Mouse (Mus musculus) cerebellum, adult 2 months (tissue): ENCODE data around the gene Phf21b. TPM values are rescaled to one million over a fixed set of nuclear protein-coding genes. Genes with fewer than 3 reads are reported as not detected.
"Not testable (repeated sequence)": the region's sequence is repeated elsewhere in the genome, so short reads cannot be mapped to it uniquely, and the experiment has no call there.

ENCODE experiments used
- DNase-seq, 2 experiments: peaks; one replicate each; pipeline ENCODE4 v3.0.0; 2021
- H3K27ac ChIP-seq: fragments of 200-500 bp; 2 replicates; pipeline ENCODE4 v1.5.1; 2012; ENCODE audit warnings: low read length, control low read depth, inconsistent platforms; ENCODE audit not compliant: insufficient read depth
- H3K27me3 ChIP-seq: fragments of 200-500 bp; 2 replicates; pipeline ENCODE4 v1.6.1; 2012; ENCODE audit warnings: inconsistent platforms, mild to moderate bottlenecking, low read length, moderate library complexity; ENCODE audit not compliant: control insufficient read depth, insufficient read depth
- H3K4me1 ChIP-seq: fragments of 200-500 bp; 2 replicates; pipeline ENCODE4 v1.6.1; 2011; ENCODE audit warnings: low read length; ENCODE audit not compliant: control insufficient read depth, insufficient read depth
- H3K4me3 ChIP-seq: fragments of 200-500 bp; replicated peaks from 2 replicates; pipeline ENCODE3; 2011; ENCODE audit warnings: mild to moderate bottlenecking, low read depth, low read length, control low read depth; ENCODE audit not compliant: insufficient read depth
- CTCF ChIP-seq: fragments of 200-500 bp; IDR thresholded peaks from 2 replicates; pipeline ENCODE4 v1.5.1; 2011; ENCODE audit warnings: low read depth, mild to moderate bottlenecking, control low read depth, low read length, moderate library complexity, borderline replicate concordance; ENCODE audit not compliant: insufficient read depth
- POLR2A ChIP-seq: fragments of 200-500 bp; IDR thresholded peaks from 2 replicates; pipeline ENCODE4 v1.6.1; 2011; ENCODE audit warnings: low read length, control low read depth, borderline replicate concordance; ENCODE audit not compliant: insufficient read depth
- WGBS: fragments of 180-500 bp; shearing (Covaris S2); methylation state at CpG from one replicate; pipeline ENCODE4 v1.1.7; 2018; 5-methylcytosine and 5-hydroxymethylcytosine counted together
- polyA plus RNA-seq: library from polyadenylated mRNA; depleted of rRNA; stranded (reverse); fragments of >200 nt; gene quantifications from 2 replicates; pipeline ENCODE4 v1.2.3, GENCODE M21; 2012; rRNA removed

Gene Phf21b
- 36.5 and 37.1 TPM in 2 replicates for polyA plus RNA-seq

- TF ChIP-seq POLR2A: peak; percentile 84; the same call in 1 of the 2 replicates
- no peak for TF ChIP-seq CTCF
- peak within 1 kb of the TSS; percentile 96 for H3K4me3 ChIP-seq
- DNase-seq: peak; percentile 92
- no peaks in the 10 kb centered on the region for H3K27me3 ChIP-seq
- WGBS: under 1% methylated on average over 76 of the region's 76 CpGs
- peaks cover 9% of the 10 kb centered on the region; the same call in 1 of the 2 replicates for H3K4me1 ChIP-seq
- H3K27ac ChIP-seq: peak within 1 kb of the TSS; percentile 83
These were observed at the start of gene Phf21b for GRCm38 (mm10) chr15:84856006-84856995. Phf21b (minus strand) TSS chr15:84856049.

GRCm38 (mm10) chr15:84903843-84904385 is 48.1 kb upstream of the Phf21b start:
- Histone ChIP-seq H3K27me3 (no peaks in the 10 kb centered on the region), H3K4me3 (no peak overlapping the region), H3K27ac (no peak overlapping the region), H3K4me1 (no peaks in the 10 kb centered on the region; the same call in 1 of the 2 replicates)
- TF ChIP-seq CTCF: no peak
- no peak for TF ChIP-seq POLR2A
- 26% methylated on average over 7 of the region's 7 CpGs for WGBS
- DNase-seq: no peak

GRCm38 (mm10) chr15:84898077-84898476 is 42.2 kb upstream of the Phf21b start:
- TF ChIP-seq CTCF (no peak), POLR2A (no peak)
- H3K4me1 ChIP-seq: peaks cover 4% of the 10 kb centered on the region; the same call in 1 of the 2 replicates
- DNase-seq: peak in 1 of 2 experiments; percentile 8
- H3K27me3 ChIP-seq: no peaks in the 10 kb centered on the region
- no peak overlapping the region for H3K4me3 ChIP-seq
- H3K27ac ChIP-seq: no peak overlapping the region
- WGBS: 6% methylated on average over 7 of the region's 7 CpGs

- peaks cover 4% of the 10 kb centered on the region; the same call in 1 of the 2 replicates for H3K4me1 ChIP-seq
- WGBS: 96% methylated on average over 1 of the region's 1 CpGs
- H3K27me3 ChIP-seq: no peaks in the 10 kb centered on the region
- no peak overlapping the region for H3K27ac ChIP-seq
- no peak for DNase-seq
- H3K4me3 ChIP-seq: no peak overlapping the region
- TF ChIP-seq POLR2A (no peak), CTCF (no peak)
These were observed 40.8 kb upstream of the Phf21b start for GRCm38 (mm10) chr15:84896664-84897063.

- H3K27me3 ChIP-seq, H3K27ac ChIP-seq, DNase-seq, H3K4me3 ChIP-seq, H3K4me1 ChIP-seq: not testable (repeated sequence)
- WGBS: 40% methylated on average over 10 of the region's 10 CpGs
These were observed 40.4 kb upstream of the Phf21b start for GRCm38 (mm10) chr15:84896216-84896615.

- H3K27ac ChIP-seq: no peak overlapping the region
- no peaks in the 10 kb centered on the region for H3K27me3 ChIP-seq
- no peak overlapping the region for H3K4me3 ChIP-seq
- no peak for TF ChIP-seq POLR2A
- TF ChIP-seq CTCF: peak; percentile 89
- H3K4me1 ChIP-seq: no peaks in the 10 kb centered on the region; the same call in 1 of the 2 replicates
- peak; percentile 66 to 73 for DNase-seq
- WGBS: 3% methylated on average over 3 of the region's 3 CpGs
These were observed 35.8 kb upstream of the Phf21b start for GRCm38 (mm10) chr15:84891658-84892057.

- no peaks in the 10 kb centered on the region; the same call in 1 of the 2 replicates for H3K4me1 ChIP-seq
- TF ChIP-seq POLR2A (no peak), CTCF (no peak)
- 42% methylated on average over 3 of the region's 3 CpGs for WGBS
- no peak for DNase-seq
- no peak overlapping the region for H3K27ac ChIP-seq
- H3K27me3 ChIP-seq: no peaks in the 10 kb centered on the region
- no peak overlapping the region for H3K4me3 ChIP-seq
These were observed 35.4 kb upstream of the Phf21b start for GRCm38 (mm10) chr15:84891246-84891645.
